Mouse (Mus musculus) ES-Bruce4 (cell line): ENCODE measurements around the gene D430041D05Rik. TPM values are rescaled to one million over a fixed set of nuclear protein-coding genes. Genes with fewer than 3 reads are reported as not detected.

Experiments used
- H3K27ac ChIP-seq: 2 replicates; pipeline ENCODE4 v1.5.1; 2012; ENCODE audit warnings: low read length, inconsistent platforms; ENCODE audit not compliant: insufficient read depth
- H3K27me3 ChIP-seq: 2 replicates; pipeline ENCODE4 v1.6.1; 2012; ENCODE audit warnings: mild to moderate bottlenecking, low read length, inconsistent platforms; ENCODE audit not compliant: control insufficient read depth, poor library complexity, insufficient read depth, severe bottlenecking
- H3K36me3 ChIP-seq: 2 replicates; pipeline ENCODE4 v1.6.1; 2012; ENCODE audit warnings: inconsistent platforms, mild to moderate bottlenecking, low read length, moderate library complexity; ENCODE audit not compliant: control insufficient read depth, poor library complexity, insufficient read depth, severe bottlenecking
- H3K4me1 ChIP-seq: one replicate; pipeline ENCODE4 v1.8.1; 2011; ENCODE audit warnings: low read length; ENCODE audit not compliant: control insufficient read depth, insufficient read depth
- H3K4me3 ChIP-seq: 2 replicates; pipeline ENCODE4 v1.5.1; 2011; ENCODE audit warnings: low read depth, mild to moderate bottlenecking, low read length
- H3K9ac ChIP-seq: 2 replicates; pipeline ENCODE4 v1.6.1; 2012; ENCODE audit warnings: low read depth, mild to moderate bottlenecking, inconsistent platforms; ENCODE audit not compliant: poor library complexity, severe bottlenecking
- H3K9me3 ChIP-seq: replicated peaks from 2 replicates; pipeline ENCODE4 v1.6.1; 2012; ENCODE audit warnings: mild to moderate bottlenecking, low read length, inconsistent platforms; ENCODE audit not compliant: control insufficient read depth, poor library complexity, insufficient read depth, severe bottlenecking
- CTCF ChIP-seq: IDR thresholded peaks from one replicate; pipeline ENCODE4 v1.8.1; 2011; ENCODE audit warnings: low read depth, low read length
- EP300 ChIP-seq: IDR thresholded peaks from 2 replicates; pipeline ENCODE4 v1.6.1; 2011; ENCODE audit warnings: low read depth, low read length; ENCODE audit not compliant: insufficient read depth
- POLR2A ChIP-seq: IDR thresholded peaks from one replicate; pipeline ENCODE4 v1.8.1; 2011; ENCODE audit warnings: low read length; ENCODE audit not compliant: insufficient read depth
- polyA plus RNA-seq: library from polyadenylated mRNA; stranded (reverse); fragments of >200 nt; gene quantifications from 2 replicates; pipeline ENCODE4 v1.2.4, GENCODE M21; 2011; ENCODE audit warnings: low read depth; ENCODE audit not compliant: missing spikeins, insufficient read depth, insufficient read length

The D430041D05Rik gene
- polyA plus RNA-seq, 1 experiment = 0.10 TPM

- Histone ChIP-seq H3K4me1 (no peaks in the 10 kb centered on the region), H3K27ac (no peak overlapping the region), H3K9ac (no peak overlapping the region), H3K4me3 (no peak overlapping the region), H3K9me3 (no peaks in the 10 kb centered on the region), H3K36me3 (no peaks in the 10 kb centered on the region), H3K27me3 (no peaks in the 10 kb centered on the region)
- TF ChIP-seq CTCF (no peak), EP300 (no peak), POLR2A (no peak)
Observed at GRCm38 (mm10) chr2:104178251-104178650, 232.6 kb downstream of the D430041D05Rik start.

- TF ChIP-seq EP300 (no peak), POLR2A (no peak), CTCF (no peak)
- H3K27me3 ChIP-seq = no peaks in the 10 kb centered on the region
- no peaks in the 10 kb centered on the region for H3K36me3 ChIP-seq
- no peaks in the 10 kb centered on the region for H3K9me3 ChIP-seq
- no peak overlapping the region for H3K27ac ChIP-seq
- H3K4me1 ChIP-seq = no peaks in the 10 kb centered on the region
- no peak overlapping the region for H3K9ac ChIP-seq
- H3K4me3 ChIP-seq = no peak overlapping the region
Observed at GRCm38 (mm10) chr2:104176979-104177704, 233.7 kb downstream of the D430041D05Rik start.

- Histone ChIP-seq H3K27me3 (no peaks in the 10 kb centered on the region), H3K9me3 (no peaks in the 10 kb centered on the region), H3K4me1 (no peaks in the 10 kb centered on the region), H3K4me3 (no peak overlapping the region), H3K36me3 (no peaks in the 10 kb centered on the region), H3K9ac (no peak overlapping the region), H3K27ac (no peak overlapping the region)
- TF ChIP-seq CTCF = no peak
- no peak for TF ChIP-seq POLR2A
- TF ChIP-seq EP300 = no peak
Observed at GRCm38 (mm10) chr2:104176166-104176978, 234.4 kb downstream of the D430041D05Rik start.

GRCm38 (mm10) chr2:104175476-104176165 is 235.2 kb downstream of the D430041D05Rik start:
- Histone ChIP-seq H3K9ac (no peak overlapping the region), H3K4me1 (no peaks in the 10 kb centered on the region), H3K27me3 (no peaks in the 10 kb centered on the region), H3K9me3 (no peaks in the 10 kb centered on the region), H3K4me3 (no peak overlapping the region), H3K27ac (no peak overlapping the region), H3K36me3 (no peaks in the 10 kb centered on the region)
- TF ChIP-seq POLR2A (no peak), EP300 (no peak), CTCF (no peak)

GRCm38 (mm10) chr2:104173431-104173830 is 237.4 kb downstream of the D430041D05Rik start:
- Histone ChIP-seq H3K27me3 (no peaks in the 10 kb centered on the region), H3K9me3 (no peaks in the 10 kb centered on the region), H3K4me3 (no peak overlapping the region), H3K9ac (no peak overlapping the region), H3K36me3 (no peaks in the 10 kb centered on the region), H3K4me1 (no peaks in the 10 kb centered on the region), H3K27ac (no peak overlapping the region)
- no peak for TF ChIP-seq POLR2A
- peak; percentile 6 for TF ChIP-seq CTCF
- no peak for TF ChIP-seq EP300
